Mouse (Mus musculus): ENCODE data around the gene Adgrd1. TPM values are rescaled to one million over a fixed set of nuclear protein-coding genes. Genes with fewer than 3 reads are reported as not detected.

Adgrd1 gene
- polyA plus RNA-seq, 2 experiments = 1.9 to 2.2 TPM

- Histone ChIP-seq H3K27me3 (ENCODE audit: control insufficient read depth, insufficient read depth, low read length) (no peaks in the 10 kb centered on the region), H3K4me1 (ENCODE audit: control insufficient read depth, insufficient read depth, low read length) (peaks cover 22% of the 10 kb centered on the region), H3K4me2 (replicated peaks; ENCODE audit: low read depth, low read length, severe bottlenecking) (no peak overlapping the region), H3K9ac (ENCODE audit: low read depth, low read length, severe bottlenecking) (no peak overlapping the region), H3K4me3 (replicated peaks; ENCODE audit: low read length) (no peak overlapping the region), H3K27ac (replicated peaks; ENCODE audit: low read depth, low read length) (no peak overlapping the region), H3K9me3 (ENCODE audit: control insufficient read depth, low read length) (no peaks in the 10 kb centered on the region), H3K36me3 (ENCODE audit: control insufficient read depth, insufficient read depth, low read length) (no peaks in the 10 kb centered on the region)
- ATAC-seq (ENCODE audit: low FRiP score, low read depth) (no peak), DNase-seq (ENCODE audit: low spot score) (no peak)
- 66% methylated on average over 9 of the region's 9 CpGs for WGBS
- TF ChIP-seq POLR2A (IDR thresholded peaks at IDR 0.05; ENCODE audit: borderline replicate concordance, extremely low read depth, insufficient read depth, insufficient read length) = no peak
These were observed 51.9 kb downstream of the Adgrd1 start for GRCm38 (mm10) chr5:129148485-129148884.

- Histone ChIP-seq H3K9ac (ENCODE audit: low read depth, low read length, severe bottlenecking) (no peak overlapping the region), H3K27ac (replicated peaks; ENCODE audit: low read depth, low read length) (no peak overlapping the region), H3K36me3 (ENCODE audit: control insufficient read depth, insufficient read depth, low read length) (no peaks in the 10 kb centered on the region), H3K27me3 (ENCODE audit: control insufficient read depth, insufficient read depth, low read length) (no peaks in the 10 kb centered on the region), H3K4me3 (replicated peaks; ENCODE audit: low read length) (no peak overlapping the region), H3K4me1 (ENCODE audit: control insufficient read depth, insufficient read depth, low read length) (no peaks in the 10 kb centered on the region), H3K4me2 (replicated peaks; ENCODE audit: low read depth, low read length, severe bottlenecking) (no peak overlapping the region), H3K9me3 (ENCODE audit: control insufficient read depth, low read length) (no peaks in the 10 kb centered on the region)
- ATAC-seq (ENCODE audit: low FRiP score, low read depth) (no peak), DNase-seq (ENCODE audit: low spot score) (no peak)
- 74% methylated on average over 14 of the region's 14 CpGs for WGBS
- no peak for TF ChIP-seq POLR2A (IDR thresholded peaks at IDR 0.05; ENCODE audit: borderline replicate concordance, extremely low read depth, insufficient read depth, insufficient read length)
These were observed 58.7 kb downstream of the Adgrd1 start for GRCm38 (mm10) chr5:129155023-129155901.

GRCm38 (mm10) chr5:129155902-129156311, 59.4 kb downstream of the Adgrd1 start:
- Histone ChIP-seq H3K27me3 (ENCODE audit: control insufficient read depth, insufficient read depth, low read length) (no peaks in the 10 kb centered on the region), H3K4me1 (ENCODE audit: control insufficient read depth, insufficient read depth, low read length) (no peaks in the 10 kb centered on the region), H3K27ac (replicated peaks; ENCODE audit: low read depth, low read length) (no peak overlapping the region), H3K4me3 (replicated peaks; ENCODE audit: low read length) (no peak overlapping the region), H3K9me3 (ENCODE audit: control insufficient read depth, low read length) (no peaks in the 10 kb centered on the region), H3K9ac (ENCODE audit: low read depth, low read length, severe bottlenecking) (no peak overlapping the region), H3K4me2 (replicated peaks; ENCODE audit: low read depth, low read length, severe bottlenecking) (no peak overlapping the region), H3K36me3 (ENCODE audit: control insufficient read depth, insufficient read depth, low read length) (no peaks in the 10 kb centered on the region)
- 28% methylated on average over 9 of the region's 9 CpGs for WGBS
- no peak for TF ChIP-seq POLR2A (IDR thresholded peaks at IDR 0.05; ENCODE audit: borderline replicate concordance, extremely low read depth, insufficient read depth, insufficient read length)
- ATAC-seq (ENCODE audit: low FRiP score, low read depth) = no peak
- no peak for DNase-seq (ENCODE audit: low spot score)

GRCm38 (mm10) chr5:129161372-129162051, 65.0 kb downstream of the Adgrd1 start:
- H3K36me3 ChIP-seq (ENCODE audit: control insufficient read depth, insufficient read depth, low read length) = no peaks in the 10 kb centered on the region
- no peak overlapping the region for H3K4me3 ChIP-seq (replicated peaks; ENCODE audit: low read length)
- H3K4me1 ChIP-seq (ENCODE audit: control insufficient read depth, insufficient read depth, low read length) = peaks cover 12% of the 10 kb centered on the region
- no peak for TF ChIP-seq POLR2A (IDR thresholded peaks at IDR 0.05; ENCODE audit: borderline replicate concordance, extremely low read depth, insufficient read depth, insufficient read length)
- no peaks in the 10 kb centered on the region for H3K9me3 ChIP-seq (ENCODE audit: control insufficient read depth, low read length)
- ATAC-seq (ENCODE audit: low FRiP score, low read depth) = no peak
- no peak overlapping the region for H3K4me2 ChIP-seq (replicated peaks; ENCODE audit: low read depth, low read length, severe bottlenecking)
- no peak for DNase-seq (ENCODE audit: low spot score)
- H3K27ac ChIP-seq (replicated peaks; ENCODE audit: low read depth, low read length) = no peak overlapping the region
- no peak overlapping the region for H3K9ac ChIP-seq (ENCODE audit: low read depth, low read length, severe bottlenecking)
- 78% methylated on average over 11 of the region's 11 CpGs for WGBS
- no peaks in the 10 kb centered on the region for H3K27me3 ChIP-seq (ENCODE audit: control insufficient read depth, insufficient read depth, low read length)

DNA sequence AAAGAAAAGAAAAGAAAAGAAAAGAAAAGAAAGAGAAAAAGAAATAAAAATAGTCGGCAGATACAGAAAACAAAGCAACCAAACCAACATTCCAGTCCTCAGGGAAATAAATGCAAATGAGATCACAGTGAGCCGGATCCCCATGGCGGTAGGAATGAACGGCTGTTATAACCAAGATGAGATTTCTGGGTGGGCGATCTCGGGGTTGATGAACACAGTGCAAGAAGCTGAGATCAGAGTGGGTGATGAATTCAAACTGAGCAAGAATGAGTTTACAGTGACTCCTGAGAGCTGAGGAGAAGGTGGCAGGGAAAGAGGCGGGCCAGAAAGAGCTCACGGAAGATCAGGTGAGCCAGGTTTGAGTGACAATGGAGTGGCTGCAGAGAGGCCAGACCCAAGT, 66.9 kb downstream of the Adgrd1 start:
- H3K4me3 ChIP-seq (replicated peaks; ENCODE audit: low read length) = no peak overlapping the region
- no peak overlapping the region for H3K4me2 ChIP-seq (replicated peaks; ENCODE audit: low read depth, low read length, severe bottlenecking)
- WGBS = 70% methylated on average over 8 of the region's 8 CpGs
- H3K9me3 ChIP-seq (ENCODE audit: control insufficient read depth, low read length) = no peaks in the 10 kb centered on the region
- H3K27ac ChIP-seq (replicated peaks; ENCODE audit: low read depth, low read length) = 0 out of 2 replicates have a peak overlapping the region, but pooled peaks have one; percentile 1
- no peak for TF ChIP-seq POLR2A (IDR thresholded peaks at IDR 0.05; ENCODE audit: borderline replicate concordance, extremely low read depth, insufficient read depth, insufficient read length)
- H3K36me3 ChIP-seq (ENCODE audit: control insufficient read depth, insufficient read depth, low read length) = no peaks in the 10 kb centered on the region
- H3K9ac ChIP-seq (ENCODE audit: low read depth, low read length, severe bottlenecking) = no peak overlapping the region
- DNase-seq (ENCODE audit: low spot score) (no peak), ATAC-seq (ENCODE audit: low FRiP score, low read depth) (no peak)
- no peaks in the 10 kb centered on the region for H3K27me3 ChIP-seq (ENCODE audit: control insufficient read depth, insufficient read depth, low read length)
- H3K4me1 ChIP-seq (ENCODE audit: control insufficient read depth, insufficient read depth, low read length) = peaks cover 12% of the 10 kb centered on the region
